Mouse (Mus musculus): Measurements from ENCODE around the gene Ptprm.

Gene Ptprm

DNA sequence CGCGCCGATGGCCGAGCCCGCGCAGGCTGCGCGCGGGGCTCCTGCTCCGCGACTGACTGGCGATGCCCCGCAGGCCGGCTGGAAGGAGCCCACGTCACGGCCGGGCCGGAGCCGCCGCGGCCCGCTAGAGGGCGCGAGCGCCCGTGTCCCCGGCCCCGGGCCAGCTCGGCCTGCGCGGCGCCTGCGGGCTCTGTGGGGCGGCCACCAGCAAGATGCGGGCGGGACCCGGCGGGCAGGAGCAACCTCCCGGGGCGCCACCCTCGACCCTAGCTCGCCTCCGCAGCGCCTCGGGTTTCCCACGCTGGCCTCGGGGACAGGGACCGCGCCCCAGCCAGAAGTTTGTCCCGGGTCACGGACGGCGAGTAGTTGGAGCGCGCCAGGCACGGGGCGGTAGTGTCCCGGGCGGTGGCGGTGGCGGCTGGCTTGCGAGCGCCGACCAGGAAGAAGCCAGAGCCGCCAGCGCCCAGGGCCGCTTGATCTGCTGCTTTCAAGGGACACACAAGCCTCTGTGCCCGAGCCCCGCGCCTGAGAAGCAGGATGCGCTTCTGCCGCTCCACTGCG lies at the start of gene Ptprm:
TSS of gene Ptprm (minus strand) at position 7 of the 561 bp plus-strand sequence.
- peak; percentile 94 for DNase-seq (ENCODE audit: inconsistent ontology term)

GRCm38 (mm10) chr17:67396205-67396604 lies 41.9 kb upstream of the Ptprm start:
- no peak for DNase-seq (ENCODE audit: inconsistent ontology term)

DNA sequence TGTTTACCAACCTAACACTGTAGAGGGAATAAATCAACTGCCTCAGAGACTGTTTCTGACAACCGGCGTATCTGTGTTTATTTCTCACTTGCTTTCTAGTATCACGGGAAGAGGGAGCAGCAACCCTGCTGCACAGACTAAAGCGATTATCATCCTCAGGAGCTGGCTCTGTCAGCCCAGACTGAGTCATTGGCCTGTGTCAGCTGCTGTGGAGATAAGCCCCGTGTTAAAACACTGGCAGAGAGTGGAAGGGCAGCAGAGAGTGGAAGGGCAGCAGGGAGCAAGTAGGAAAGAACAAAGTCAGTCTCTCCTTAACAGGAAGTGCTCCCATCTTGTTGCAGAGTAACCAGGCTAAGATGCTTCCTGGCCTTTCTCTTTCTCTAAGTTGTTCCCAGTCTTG lies 36.6 kb upstream of the Ptprm start:
- DNase-seq (ENCODE audit: inconsistent ontology term) = no peak

GRCm38 (mm10) chr17:67388171-67388570 lies 33.9 kb upstream of the Ptprm start:
- no peak for DNase-seq (ENCODE audit: inconsistent ontology term)

- no peak for DNase-seq (ENCODE audit: inconsistent ontology term)
Measured at GRCm38 (mm10) chr17:67385286-67385685, 31.0 kb upstream of the Ptprm start.

- DNase-seq (ENCODE audit: inconsistent ontology term) = no peak
Measured at GRCm38 (mm10) chr17:67383635-67384034, 29.4 kb upstream of the Ptprm start.

DNA sequence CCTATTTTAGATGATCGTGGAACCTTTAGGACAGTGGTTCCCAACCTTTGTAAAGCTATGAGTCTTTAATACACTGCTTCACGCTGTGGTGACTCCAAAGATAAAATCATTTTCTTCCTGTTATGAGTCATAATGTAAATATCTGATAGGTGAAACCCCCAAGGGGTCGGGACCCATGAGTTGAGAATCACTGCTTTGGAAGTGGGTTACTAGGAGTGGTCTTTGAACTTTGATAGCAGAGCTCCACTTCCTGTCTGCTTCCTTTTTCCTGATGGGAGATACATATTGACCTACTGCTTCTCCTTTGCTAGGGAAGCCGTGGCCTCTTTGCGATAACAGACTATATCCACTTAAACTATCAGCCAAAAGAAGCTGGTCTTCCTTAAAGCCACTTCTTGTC lies 27.4 kb upstream of the Ptprm start:
- no peak for DNase-seq (ENCODE audit: inconsistent ontology term)

- DNase-seq (ENCODE audit: inconsistent ontology term) = no peak
Measured at GRCm38 (mm10) chr17:67367866-67368265, 13.6 kb upstream of the Ptprm start.

- DNase-seq (ENCODE audit: inconsistent ontology term) = no peak
Measured at GRCm38 (mm10) chr17:67364491-67364890, 10.2 kb upstream of the Ptprm start.

DNA sequence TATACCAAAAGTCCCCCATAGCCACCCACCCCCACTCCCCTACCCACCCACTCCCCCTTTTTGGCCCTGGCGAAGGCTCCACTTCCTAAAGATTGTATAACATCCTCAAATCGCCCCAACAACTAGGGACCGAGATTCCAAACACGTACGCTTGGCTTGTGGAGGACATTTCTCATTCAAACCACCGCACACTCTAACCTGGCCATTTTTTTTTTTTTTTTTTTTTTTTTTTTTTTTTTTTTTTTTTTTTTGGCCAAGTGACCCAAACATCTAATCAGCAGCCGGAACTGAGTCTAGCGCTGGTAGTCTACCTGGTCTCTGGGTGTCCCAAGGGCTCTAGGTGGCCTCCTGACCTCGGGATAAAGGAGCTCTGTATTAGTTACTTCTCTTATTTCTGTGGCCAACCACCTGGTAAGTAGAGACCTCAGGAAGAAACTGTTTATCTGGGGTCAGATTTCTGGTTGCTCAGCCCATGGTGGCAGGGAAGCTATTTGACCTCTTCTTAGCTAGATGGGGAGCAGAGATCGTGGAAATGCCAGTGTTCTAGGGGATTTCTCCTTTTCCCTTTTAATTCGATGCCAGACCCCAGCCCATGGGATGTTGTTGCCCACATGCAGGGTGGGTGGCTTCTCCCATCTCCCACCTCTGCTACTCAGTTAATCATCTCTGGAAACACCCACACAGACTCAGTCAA lies 9.3 kb upstream of the Ptprm start:
- no peak for DNase-seq (ENCODE audit: inconsistent ontology term)

DNA sequence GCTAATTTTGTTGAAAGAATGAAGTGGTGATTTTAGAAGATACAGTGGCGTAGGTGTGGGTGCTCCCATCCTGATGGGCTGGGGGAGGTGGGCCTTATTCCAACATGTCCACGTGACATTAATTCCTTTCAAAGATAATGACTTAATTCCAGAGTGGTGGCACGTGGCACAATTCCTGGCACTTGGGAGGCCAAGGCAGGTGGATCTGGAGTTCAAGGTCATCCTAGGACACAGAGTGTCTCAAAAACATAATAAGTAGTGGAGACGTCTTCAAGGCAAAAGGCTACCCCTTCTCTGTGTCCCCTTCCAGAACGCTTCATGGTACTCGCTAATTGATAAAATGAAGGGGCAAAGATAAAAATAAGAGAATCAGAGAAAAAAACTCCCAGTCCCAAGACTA lies 7.9 kb upstream of the Ptprm start:
- DNase-seq (ENCODE audit: inconsistent ontology term) = no peak

- DNase-seq (ENCODE audit: inconsistent ontology term) = no peak
Measured at GRCm38 (mm10) chr17:67360606-67361005, 6.3 kb upstream of the Ptprm start.

GRCm38 (mm10) chr17:67359578-67359977 lies 5.3 kb upstream of the Ptprm start:
- no peak for DNase-seq (ENCODE audit: inconsistent ontology term)

DNA sequence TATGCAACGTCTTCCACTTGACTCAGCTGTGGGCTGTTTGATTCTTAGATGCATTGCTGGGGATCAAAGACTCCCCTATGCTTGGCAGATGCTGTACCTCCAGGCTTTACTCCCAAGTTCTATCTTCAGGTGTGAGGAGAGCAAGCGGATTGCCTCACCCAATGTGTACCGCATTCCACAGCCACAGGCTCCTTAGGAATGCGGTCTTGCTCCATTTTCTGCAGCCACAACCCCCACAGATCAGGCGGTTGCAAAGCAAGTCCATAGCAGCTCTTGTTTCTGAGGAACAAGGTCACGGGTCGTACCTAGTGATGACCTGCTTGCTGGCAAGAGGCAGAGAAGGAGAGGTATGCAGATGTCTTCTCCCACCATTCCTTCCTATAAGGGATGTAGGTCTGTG lies 4.3 kb upstream of the Ptprm start:
- no peak for DNase-seq (ENCODE audit: inconsistent ontology term)

- no peak for DNase-seq (ENCODE audit: inconsistent ontology term)
Measured at GRCm38 (mm10) chr17:67357191-67357590, 2.9 kb upstream of the Ptprm start.

DNA sequence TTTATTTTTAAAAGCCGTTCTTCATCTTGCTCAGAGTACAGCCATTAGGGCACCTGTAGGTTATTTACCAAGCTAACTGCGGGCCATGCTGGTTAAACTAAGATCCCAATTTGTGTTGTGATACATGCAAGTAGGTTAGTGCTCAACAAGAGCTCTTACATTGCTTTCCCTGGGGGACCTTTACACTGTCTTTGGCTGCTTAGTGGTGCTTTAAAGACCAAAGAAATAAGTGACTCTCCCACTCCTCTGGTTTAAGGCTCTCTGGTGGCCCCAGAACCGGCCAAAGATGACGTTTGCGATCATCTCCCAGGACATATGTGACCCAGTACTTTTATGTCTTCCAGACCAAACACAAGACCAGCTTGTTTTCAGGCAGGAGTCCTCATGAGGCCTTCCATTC lies 994 bp upstream of the Ptprm start:
- DNase-seq (ENCODE audit: inconsistent ontology term) = no peak

DNA sequence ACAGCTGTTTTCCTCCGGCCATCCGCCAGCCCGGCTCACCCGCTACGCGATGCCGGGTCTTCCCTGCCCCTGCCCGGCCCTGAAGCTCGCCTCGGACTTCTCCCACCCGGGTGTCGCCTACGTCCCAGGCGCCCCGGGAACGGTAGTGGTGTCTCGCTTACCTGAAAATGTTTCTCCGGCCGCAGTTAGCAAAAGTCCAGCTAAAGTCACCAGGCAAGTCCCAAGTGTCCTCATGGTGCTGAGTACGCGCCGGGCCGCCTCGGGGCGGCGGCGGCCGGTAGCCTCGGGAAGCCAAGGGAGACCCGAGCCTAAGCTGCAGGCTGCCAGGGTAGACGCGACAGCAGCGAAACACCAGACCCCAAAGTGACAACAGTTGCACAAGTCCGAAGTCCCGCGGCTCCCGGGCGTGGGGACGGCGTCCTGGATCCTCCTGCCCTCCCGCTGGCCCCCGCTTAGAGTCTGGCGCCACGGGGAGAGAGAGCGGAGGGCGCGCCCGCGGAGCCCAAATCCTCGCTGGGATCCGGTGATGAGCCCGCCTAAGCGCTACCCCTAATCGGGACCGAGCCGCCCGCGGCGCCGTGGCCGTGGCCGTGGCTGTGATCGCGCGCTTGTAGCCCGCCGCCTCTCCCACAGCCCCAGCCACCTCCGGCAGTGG lies 334 bp downstream of the Ptprm start:
- peak; percentile 77 for DNase-seq (ENCODE audit: inconsistent ontology term)

- peak; percentile 51 for DNase-seq (ENCODE audit: inconsistent ontology term)
Measured at GRCm38 (mm10) chr17:67352956-67353795, 1.1 kb downstream of the Ptprm start.

GRCm38 (mm10) chr17:67351423-67351822 lies 2.8 kb downstream of the Ptprm start:
- DNase-seq (ENCODE audit: inconsistent ontology term) = peak; percentile 67

DNA sequence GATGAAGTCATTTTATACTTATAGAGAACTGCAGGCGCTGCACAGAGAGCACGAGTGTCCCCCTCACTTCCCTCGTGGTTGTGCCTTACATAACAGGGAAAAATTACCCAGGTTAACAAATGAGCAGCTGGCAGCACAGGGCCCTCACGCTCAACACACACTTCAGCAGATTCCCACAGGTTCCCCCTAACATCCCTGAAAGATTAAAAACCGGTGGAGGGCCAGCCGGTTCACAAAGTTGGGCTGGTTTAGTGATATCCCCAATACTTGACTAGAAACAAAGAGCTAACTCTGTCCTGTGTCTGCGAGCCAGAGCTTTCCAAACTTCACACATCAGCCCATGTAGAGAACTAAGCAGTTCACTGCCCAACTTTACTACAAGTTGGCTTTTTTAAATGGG lies 3.7 kb downstream of the Ptprm start:
- no peak for DNase-seq (ENCODE audit: inconsistent ontology term)

- no peak for DNase-seq (ENCODE audit: inconsistent ontology term)
Measured at GRCm38 (mm10) chr17:67349594-67349993, 4.7 kb downstream of the Ptprm start.

DNA sequence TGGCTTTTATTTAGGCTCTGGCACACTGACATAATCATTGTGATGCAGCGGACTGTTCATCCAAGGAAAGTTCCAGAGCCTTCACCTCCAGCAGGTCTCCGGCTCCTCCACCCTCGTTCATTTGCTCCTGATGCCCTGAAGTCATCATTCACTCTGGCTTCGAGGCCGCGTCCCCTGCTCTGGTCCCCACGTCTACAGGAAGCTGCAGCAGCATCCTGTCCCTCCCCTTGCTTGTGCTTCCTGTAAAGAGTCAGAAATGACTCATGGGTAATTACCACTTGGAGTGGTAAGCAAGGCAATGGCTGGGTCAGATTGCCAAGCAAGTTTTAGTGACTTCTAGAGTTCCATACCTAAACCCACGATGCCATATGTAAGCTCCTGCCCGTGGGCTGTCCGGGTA lies 7.3 kb downstream of the Ptprm start:
- no peak for DNase-seq (ENCODE audit: inconsistent ontology term)

Measured in Muller cell, postnatal 12 days (primary cell).